In the genomic region with DNA sequence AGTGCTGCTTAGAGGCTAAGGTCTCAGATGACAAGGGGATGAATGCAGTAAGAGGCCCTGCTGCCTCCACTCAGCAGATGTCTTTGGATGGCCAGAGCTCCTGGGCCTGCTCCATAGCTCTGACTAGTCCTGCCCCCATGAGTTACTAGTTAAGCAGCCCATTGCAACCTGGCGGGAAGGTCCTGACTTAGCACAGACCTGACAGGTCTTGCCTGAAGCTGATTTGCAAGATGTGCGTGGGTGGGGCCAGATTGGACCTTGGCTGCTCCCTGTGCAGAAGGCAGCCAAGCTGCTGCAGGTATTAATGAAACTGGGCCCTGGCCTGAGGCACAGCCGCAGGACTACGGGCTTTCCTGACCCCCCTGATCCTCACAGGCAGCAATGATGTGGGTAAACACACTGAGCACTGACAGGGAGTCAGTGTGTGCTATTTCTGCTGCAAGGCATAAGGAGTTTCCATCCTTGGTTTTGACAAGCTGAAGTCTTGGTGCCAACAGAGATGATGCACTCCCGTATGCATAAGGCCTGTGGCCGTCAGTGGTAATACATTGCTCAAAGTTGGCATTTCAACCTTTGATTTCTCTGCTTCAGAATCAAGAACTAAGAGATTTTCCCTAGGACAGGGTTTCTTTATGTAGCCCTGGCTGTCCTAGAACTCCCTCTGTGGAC, we compare ENCODE assay signal across 11 mouse cellular contexts. TPM values are rescaled to one million over a fixed set of nuclear protein-coding genes. Genes with fewer than 3 reads are reported as not detected.
A peak's percentile ranks its signal among the peaks of the same experiment; 100 is the strongest.
DNase-seq lines count a peak whose midpoint lies in the region; ATAC-seq and TF ChIP-seq lines count a peak whose summit lies in the region.
"Had no signal": no experiment of that assay in that cellular context is flagged by ENCODE, and none has a peak within 500 bp of the region (broad histone marks: within the 10 kb centered on the region; RNA-seq: fewer than 3 reads in every experiment).

No protein-coding gene starts in this region.

- no peak overlapping the region for H3K9ac ChIP-seq in lung, embryonic 14.5 days
- no peak overlapping the region; the same call in 1 of the 2 replicates for H3K9ac ChIP-seq in intestine, embryonic 16.5 days (ENCODE audit: low read depth, low read length)
- no peak overlapping the region for H3K9ac ChIP-seq in limb, embryonic 14.5 days (ENCODE audit: low read depth, low read length, severe bottlenecking)
- H3K9ac ChIP-seq: heart, embryonic 12.5 days had no signal

- no peak overlapping the region for H3K4me3 ChIP-seq in cerebellum, adult 2 months (replicated peaks; ENCODE audit: insufficient read depth, low read depth, low read length)
- no peak overlapping the region for H3K4me3 ChIP-seq in lung, embryonic 14.5 days (ENCODE audit: low read depth, low read length)
- H3K4me3 ChIP-seq in intestine, embryonic 16.5 days (ENCODE audit: low read length), result no peak overlapping the region
- H3K4me3 ChIP-seq in limb, embryonic 14.5 days (replicated peaks; ENCODE audit: low read length), result no peak overlapping the region
- H3K4me3 ChIP-seq: heart, embryonic 12.5 days had no signal

- H3K9me3 ChIP-seq in lung, embryonic 14.5 days (ENCODE audit: low read depth, low read length), result no peaks in the 10 kb centered on the region
- H3K9me3 ChIP-seq in intestine, embryonic 16.5 days (ENCODE audit: control insufficient read depth, low read length), result no peaks in the 10 kb centered on the region
- no peaks in the 10 kb centered on the region for H3K9me3 ChIP-seq in limb, embryonic 14.5 days (ENCODE audit: control insufficient read depth, low read length)
- H3K9me3 ChIP-seq: heart, embryonic 12.5 days had no signal

- 49% methylated on average over 6 of the region's 6 CpGs for WGBS in cerebellum, adult 2 months
- WGBS in lung, embryonic 14.5 days, result 66% methylated on average over 6 of the region's 6 CpGs
- 53% methylated on average over 6 of the region's 6 CpGs for WGBS in intestine, embryonic 16.5 days
- WGBS in limb, embryonic 14.5 days, result 65% methylated on average over 6 of the region's 6 CpGs

- no peak for TF ChIP-seq CTCF in cerebellum, adult 2 months (IDR thresholded peaks at IDR 0.05; ENCODE audit: borderline replicate concordance, insufficient read depth, low read depth, low read length)
- TF ChIP-seq CTCF in lung, embryonic 14.5 days (IDR thresholded peaks at IDR 0.05; ENCODE audit: low read depth), result no peak

- no peaks in the 10 kb centered on the region for H3K27me3 ChIP-seq in cerebellum, adult 2 months (ENCODE audit: control insufficient read depth, insufficient read depth, low read length)
- no peaks in the 10 kb centered on the region for H3K27me3 ChIP-seq in lung, embryonic 14.5 days (ENCODE audit: insufficient read depth, low read length)
- H3K27me3 ChIP-seq in intestine, embryonic 16.5 days (replicated peaks; ENCODE audit: control insufficient read depth, insufficient read depth, low read length), result no peaks in the 10 kb centered on the region
- no peaks in the 10 kb centered on the region for H3K27me3 ChIP-seq in limb, embryonic 14.5 days (ENCODE audit: control insufficient read depth, insufficient read depth, low read length)
- H3K27me3 ChIP-seq: heart, embryonic 12.5 days; Patski had no signal

- no peak overlapping the region for H3K27ac ChIP-seq in cerebellum, adult 2 months (ENCODE audit: insufficient read depth, low read length)
- H3K27ac ChIP-seq in lung, embryonic 14.5 days (ENCODE audit: low read depth), result no peak overlapping the region
- peak overlapping the region; percentile 61 for H3K27ac ChIP-seq in intestine, embryonic 16.5 days (ENCODE audit: low read length)
- peak overlapping the region; percentile 6; the same call in 1 of the 2 replicates for H3K27ac ChIP-seq in limb, embryonic 14.5 days (replicated peaks; ENCODE audit: low read depth, low read length)

- H3K4me1 ChIP-seq in cerebellum, adult 2 months (ENCODE audit: control insufficient read depth, insufficient read depth, low read length), result peaks cover 4% of the 10 kb centered on the region
- H3K4me1 ChIP-seq in lung, embryonic 14.5 days (ENCODE audit: insufficient read depth), result no peaks in the 10 kb centered on the region
- H3K4me1 ChIP-seq in intestine, embryonic 16.5 days (ENCODE audit: control insufficient read depth, insufficient read depth, low read length), result peaks cover 13% of the 10 kb centered on the region
- peaks cover 4% of the 10 kb centered on the region for H3K4me1 ChIP-seq in limb, embryonic 14.5 days (ENCODE audit: control insufficient read depth, insufficient read depth, low read length)

- no peak for DNase-seq in cerebellum, adult 2 months
- DNase-seq in lung, embryonic 14.5 days, result no peak
- DNase-seq in lung, adult 18-20 months, result no peak
- no peak for DNase-seq in limb, embryonic 14.5 days (ENCODE audit: low spot score)
- DNase-seq in urinary bladder, adult 2 months (ENCODE audit: low spot score), result no peak
- no peak for DNase-seq in B cell, adult 2 months
- DNase-seq: liver had no signal

- TF ChIP-seq POLR2A in cerebellum, adult 2 months (IDR thresholded peaks at IDR 0.05; ENCODE audit: borderline replicate concordance, insufficient read depth, low read length), result no peak
- TF ChIP-seq POLR2A in limb, embryonic 14.5 days (IDR thresholded peaks at IDR 0.05; ENCODE audit: borderline replicate concordance, extremely low read depth, insufficient read depth, insufficient read length), result no peak

- peak; percentile 61; the same call in 1 of the 2 replicates for ATAC-seq in cerebellum, adult (ENCODE audit: insufficient number of reproducible peaks, low FRiP score, low TSS enrichment)
- ATAC-seq in lung, embryonic 14.5 days (ENCODE audit: insufficient read depth), result peak; percentile 25; the same call in 1 of the 2 replicates
- peak; percentile 80 for ATAC-seq in intestine, embryonic 16.5 days
- no peak for ATAC-seq in limb, embryonic 14.5 days (ENCODE audit: low FRiP score, low read depth)
- ATAC-seq: Patski had no signal

- no peak overlapping the region for H3K4me2 ChIP-seq in lung, embryonic 14.5 days
- 0 out of 2 replicates have a peak overlapping the region, but pooled peaks have one; percentile 14 for H3K4me2 ChIP-seq in intestine, embryonic 16.5 days (ENCODE audit: low read depth, low read length)
- H3K4me2 ChIP-seq in limb, embryonic 14.5 days (replicated peaks; ENCODE audit: low read depth, low read length, severe bottlenecking), result no peak overlapping the region
- H3K4me2 ChIP-seq: heart, embryonic 12.5 days had no signal

- peaks cover 21% of the 10 kb centered on the region for H3K36me3 ChIP-seq in lung, embryonic 14.5 days (ENCODE audit: insufficient read depth)
- H3K36me3 ChIP-seq in intestine, embryonic 16.5 days (ENCODE audit: control insufficient read depth, insufficient read depth, low read length), result 0 out of 2 replicates have a peak, but pooled peaks cover 4% of the 10 kb centered on the region
- H3K36me3 ChIP-seq in limb, embryonic 14.5 days (ENCODE audit: control insufficient read depth, insufficient read depth, low read length), result peaks cover 29% of the 10 kb centered on the region

RNA-seq across cellular contexts. Expression of a gene that starts 6.8 kb away (rescaled TPM):
- polyA plus RNA-seq in cerebellum, adult 2 months (2012; rRNA removed), result 13.4 and 15.7 TPM in 2 replicates
- polyA plus RNA-seq in lung, embryonic 14.5 days (2014; fragmentation: Nextera tagmentation; extraction: Ambion mirVana), result 10.5 and 19.0 TPM in 2 replicates
- polyA plus RNA-seq in intestine, embryonic 16.5 days (2015; fragmentation: Nextera tagmentation; extraction: Ambion mirVana), result 3.8 and 12.6 TPM in 2 replicates
- polyA plus RNA-seq in limb, embryonic 14.5 days (2012; rRNA removed), result 4.6 and 28.3 TPM in 2 replicates
- polyA plus RNA-seq in limb, embryonic 14.5 days (2014; fragmentation: Nextera tagmentation; extraction: Ambion mirVana), result 12.7 and 14.4 TPM in 2 replicates
- polyA plus RNA-seq in urinary bladder, adult 2 months (2012; rRNA removed), result 13.1 and 16.7 TPM in 2 replicates

RNA-seq across cellular contexts. Expression of a gene that starts 23.7 kb away (rescaled TPM):
- 37.6 and 40.9 TPM in 2 replicates for polyA plus RNA-seq in cerebellum, adult 2 months (2012; rRNA removed)
- 53.6 and 53.8 TPM in 2 replicates for polyA plus RNA-seq in lung, embryonic 14.5 days (2014; fragmentation: Nextera tagmentation; extraction: Ambion mirVana)
- polyA plus RNA-seq in intestine, embryonic 16.5 days (2015; fragmentation: Nextera tagmentation; extraction: Ambion mirVana), result 69.6 and 78.8 TPM in 2 replicates
- polyA plus RNA-seq in limb, embryonic 14.5 days (2012; rRNA removed), result 21.1 and 24.0 TPM in 2 replicates
- 57.6 and 61.4 TPM in 2 replicates for polyA plus RNA-seq in limb, embryonic 14.5 days (2014; fragmentation: Nextera tagmentation; extraction: Ambion mirVana)
- 21.4 and 27.3 TPM in 2 replicates for polyA plus RNA-seq in urinary bladder, adult 2 months (2012; rRNA removed)

RNA-seq across cellular contexts. Expression of a gene that starts 38.5 kb away (rescaled TPM):
- 2.8 and 3.2 TPM in 2 replicates for polyA plus RNA-seq in cerebellum, adult 2 months (2012; rRNA removed)
- polyA plus RNA-seq in lung, embryonic 14.5 days (2014; fragmentation: Nextera tagmentation; extraction: Ambion mirVana), result 7.9 and 8.4 TPM in 2 replicates
- 2.1 and 2.2 TPM in 2 replicates for polyA plus RNA-seq in intestine, embryonic 16.5 days (2015; fragmentation: Nextera tagmentation; extraction: Ambion mirVana)
- polyA plus RNA-seq in limb, embryonic 14.5 days (2012; rRNA removed), result 9.8 and 11.4 TPM in 2 replicates
- polyA plus RNA-seq in limb, embryonic 14.5 days (2014; fragmentation: Nextera tagmentation; extraction: Ambion mirVana), result 5.0 and 6.1 TPM in 2 replicates
- polyA plus RNA-seq in urinary bladder, adult 2 months (2012; rRNA removed), result 2.9 and 3.5 TPM in 2 replicates

Comparison
In these comparisons a context has a peak if more than half of its experiments do, and no peak if none do; other contexts are left out.
1. H3K27ac ChIP-seq: peak in intestine, embryonic 16.5 days (single experiment) and limb, embryonic 14.5 days (single experiment); none in cerebellum, adult 2 months (single experiment) and lung, embryonic 14.5 days (single experiment).